Mouse (Mus musculus) olfactory bulb, adult 2 months (tissue): ENCODE measurements around the gene Pabpc1l.

Experiments
- CTCF ChIP-seq: fragments of 200-500 bp; IDR thresholded peaks from 2 replicates; pipeline ENCODE4 v1.5.1; 2012; ENCODE audit warnings: low read depth, mild to moderate bottlenecking, low read length, moderate library complexity; ENCODE audit not compliant: insufficient read depth
- POLR2A ChIP-seq: fragments of 200-500 bp; IDR thresholded peaks from 2 replicates; pipeline ENCODE4 v1.6.1; 2012; ENCODE audit warnings: mild to moderate bottlenecking, low read depth, low read length, moderate library complexity; ENCODE audit not compliant: insufficient read depth

GRCm38 (mm10) chr2:164019943-164020342, 5.3 kb upstream of the Pabpc1l start:
- TF ChIP-seq POLR2A (no peak), CTCF (no peak)
